Mouse (Mus musculus) hindlimb bud, embryonic 11.5 days (tissue): ENCODE measurements around the gene Adam12.

Experiments used
- DNase-seq: peaks from one replicate; pipeline ENCODE4 v3.0.0-alpha.2; 2012; ENCODE audit warnings: low read depth, low spot score; ENCODE audit errors: extremely low spot score

Adam12 gene

DNA sequence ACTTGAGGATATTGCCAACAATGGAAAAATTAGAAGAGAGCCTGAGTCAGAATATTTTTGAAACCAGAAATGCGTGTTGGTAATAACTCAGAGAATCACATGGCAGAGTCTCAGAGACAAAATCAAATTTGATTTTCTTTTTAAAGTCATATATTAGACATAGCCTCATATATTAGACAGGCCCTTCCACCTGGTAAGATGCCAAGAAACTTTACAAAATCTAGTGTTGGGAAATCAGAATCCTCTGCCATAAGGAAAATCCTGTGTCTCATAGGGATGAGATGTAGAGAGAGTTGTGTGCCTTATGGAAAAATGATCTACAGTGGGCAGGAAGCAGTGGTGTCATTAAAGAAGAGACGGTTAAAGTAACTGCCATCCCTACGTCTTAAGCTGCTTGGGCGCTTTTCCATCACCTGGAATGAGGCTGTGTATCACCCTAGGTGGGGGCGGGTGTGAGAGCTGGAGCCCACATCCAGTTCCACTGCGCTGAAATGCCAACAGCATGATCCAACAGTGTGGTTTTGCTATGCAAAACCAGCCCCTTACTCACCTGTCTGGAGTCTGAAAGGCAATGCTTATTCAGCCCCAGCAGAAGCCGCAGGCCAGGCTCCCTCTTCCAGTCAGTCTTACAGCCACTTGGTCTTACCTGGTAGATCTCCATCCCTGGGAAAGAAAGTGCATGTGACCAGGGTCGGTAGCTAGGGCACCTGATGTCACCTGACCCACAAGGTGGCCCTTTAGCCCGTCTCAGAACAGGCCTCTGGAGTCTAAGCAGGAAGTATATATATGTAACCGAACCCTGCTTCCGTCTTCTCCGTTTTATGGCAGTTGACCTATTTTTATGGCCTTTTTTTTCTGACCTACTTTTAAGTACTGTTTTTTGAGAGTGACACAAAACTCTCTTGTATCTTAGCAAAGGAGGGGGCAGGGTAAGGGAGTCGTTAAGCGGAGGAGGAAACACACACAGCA lies at the start of gene Adam12:
Gene Adam12, minus strand, starts transcription at position 769 of the 969 bp plus-strand sequence.
- DNase-seq = no peak

DNA sequence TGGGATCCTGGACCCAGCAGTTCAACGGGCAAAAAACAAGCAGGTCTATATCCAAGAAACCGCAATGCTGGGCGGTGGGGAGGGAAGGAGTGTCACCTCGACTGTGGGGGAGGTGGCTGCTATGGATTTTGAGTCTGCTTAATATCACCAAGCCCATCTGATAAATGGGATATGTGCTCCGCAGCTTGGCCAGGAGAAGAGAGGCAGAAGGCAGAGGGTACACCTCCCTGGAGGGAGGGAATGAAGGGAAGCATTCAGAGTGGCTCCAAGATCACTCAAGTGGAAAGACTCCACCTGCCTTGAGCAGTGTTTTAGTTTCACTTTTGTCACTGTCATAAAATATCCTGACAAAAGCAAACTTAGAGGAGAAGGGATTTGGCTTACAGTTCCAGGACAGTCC lies 41.0 kb upstream of the Adam12 start:
- no peak for DNase-seq

DNA sequence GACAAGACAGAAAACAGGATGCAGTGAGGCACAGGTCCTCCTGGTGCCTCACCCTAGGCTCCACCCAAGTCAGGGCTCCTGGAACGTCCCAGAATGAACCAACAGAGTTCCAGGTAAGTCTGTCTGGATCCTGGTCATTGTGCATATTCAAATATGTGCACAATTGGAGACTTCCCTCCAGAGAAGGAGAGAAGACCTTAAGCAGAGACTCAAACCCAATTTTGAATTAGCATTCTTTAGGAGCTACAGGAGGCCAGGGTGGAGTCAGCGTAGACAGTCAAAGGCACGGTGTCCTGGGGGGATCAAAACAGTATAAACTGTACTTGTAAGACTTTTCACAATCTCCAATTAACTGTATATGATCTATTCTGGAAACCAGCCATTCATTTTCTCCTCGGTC lies 40.5 kb upstream of the Adam12 start:
- DNase-seq = no peak

DNA sequence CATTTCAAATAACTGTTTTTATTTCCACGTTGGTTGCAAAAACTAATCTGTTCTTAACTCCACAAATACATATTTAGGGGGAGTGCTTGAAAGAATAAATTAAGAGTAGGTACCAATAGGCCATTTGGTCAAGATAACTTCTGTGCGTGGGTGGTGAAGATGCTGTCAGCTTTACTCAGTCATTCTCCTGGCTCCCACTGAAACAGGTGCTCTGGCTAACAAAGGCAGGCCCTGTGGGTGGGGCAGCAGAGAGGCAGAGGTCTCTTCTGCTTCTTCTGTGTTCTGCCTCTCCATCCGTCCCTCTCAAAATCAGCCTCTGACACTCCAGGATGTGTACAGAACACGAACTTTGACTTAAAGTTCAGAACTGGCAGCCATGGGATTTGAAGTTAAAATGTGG lies 33.8 kb upstream of the Adam12 start:
- no peak for DNase-seq

DNA sequence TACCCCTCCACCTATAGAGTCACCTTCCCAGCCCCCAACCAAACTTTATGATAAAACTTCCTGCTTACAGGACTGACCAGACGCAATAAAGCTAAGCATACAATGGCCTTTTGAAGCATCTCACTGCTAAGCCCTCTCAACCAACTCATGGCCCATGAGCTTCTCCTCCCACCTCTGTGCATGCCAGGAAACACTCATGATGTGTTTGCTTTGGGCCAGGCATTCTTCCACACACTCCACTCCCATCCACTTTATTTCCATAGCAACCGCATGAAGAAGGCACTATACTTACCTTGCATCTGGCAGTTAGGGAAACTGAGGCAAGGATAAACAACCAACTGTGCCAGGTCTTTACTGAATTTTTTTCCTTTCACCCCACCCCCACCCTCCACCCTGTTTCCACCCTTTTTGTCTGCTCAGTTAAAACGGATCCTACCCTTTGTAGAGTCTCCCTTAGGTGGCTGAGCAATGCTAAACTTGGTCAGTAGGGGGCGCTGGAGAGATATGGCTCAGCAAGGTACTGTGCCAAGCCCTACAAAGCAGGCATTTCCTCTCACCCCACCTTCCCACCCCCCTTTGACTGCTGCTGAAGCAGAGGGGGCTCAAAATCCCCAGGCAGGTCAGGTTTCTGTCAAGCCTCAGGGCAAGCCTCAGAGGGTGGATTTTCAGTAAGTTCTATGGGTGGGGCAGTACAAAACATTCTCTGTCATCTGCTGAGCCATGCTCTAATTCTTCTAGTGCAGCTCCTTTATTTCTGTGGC lies 31.4 kb upstream of the Adam12 start:
- peak; percentile 39 for DNase-seq

DNA sequence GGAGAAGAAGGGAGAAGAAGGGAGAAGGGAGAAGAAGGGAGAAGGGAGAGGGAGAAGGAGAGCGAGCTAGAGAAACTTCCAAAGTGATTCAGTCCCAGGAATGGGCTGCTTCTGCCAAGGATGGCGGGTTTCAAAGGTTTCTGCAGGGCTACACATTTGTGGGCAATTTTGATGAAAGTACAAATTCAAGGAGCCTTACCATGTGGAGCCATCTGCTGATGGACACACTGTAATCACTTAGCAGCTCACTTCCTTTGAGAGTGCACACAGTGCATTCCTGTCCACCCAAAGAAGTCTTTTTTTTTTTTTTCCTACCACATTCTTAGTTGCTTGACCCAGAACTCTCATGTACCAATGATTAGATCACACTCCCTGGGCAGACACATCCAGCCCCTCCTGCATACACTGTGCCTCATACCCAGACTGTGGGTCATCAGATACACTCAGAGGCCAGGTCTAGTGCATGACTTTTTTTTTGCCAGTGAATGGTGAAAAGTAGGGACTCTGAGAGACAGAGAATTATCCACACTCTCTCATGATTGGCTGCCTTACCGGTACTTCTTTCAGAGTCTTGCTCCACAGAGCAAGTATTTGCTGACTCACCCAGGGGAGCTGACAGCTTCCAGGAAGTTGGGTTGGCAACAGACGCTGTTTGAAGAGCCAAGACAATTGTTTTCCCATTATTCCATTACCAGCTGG lies 29.2 kb upstream of the Adam12 start:
- no peak for DNase-seq

DNA sequence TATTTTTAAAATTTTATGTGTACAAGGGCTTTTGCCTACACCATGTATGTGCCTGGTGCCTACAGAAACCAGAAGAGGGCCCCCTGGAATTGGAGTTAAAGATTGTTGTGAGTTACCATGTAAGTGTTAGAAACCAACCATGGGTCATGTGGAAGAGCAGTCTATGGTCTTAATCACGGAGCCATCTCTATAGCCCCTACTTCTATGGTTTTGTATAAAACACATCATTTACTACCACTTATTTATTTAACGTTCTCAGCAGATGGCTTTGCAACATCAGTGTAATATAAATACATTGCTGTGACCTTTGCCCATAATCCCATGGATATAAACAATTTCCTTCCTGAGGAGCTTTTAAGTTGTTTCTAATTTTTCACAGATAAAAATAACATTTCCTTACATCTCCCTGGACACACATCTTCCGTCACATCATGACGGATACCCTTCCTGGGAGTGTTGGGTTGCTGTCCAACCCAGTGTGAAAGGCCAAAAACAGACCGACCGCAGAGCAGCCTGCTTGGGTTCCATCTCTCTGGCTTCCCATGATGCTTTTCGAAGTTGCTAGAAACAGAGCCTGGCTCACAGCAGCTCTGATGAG lies 18.4 kb upstream of the Adam12 start:
- DNase-seq = no peak

DNA sequence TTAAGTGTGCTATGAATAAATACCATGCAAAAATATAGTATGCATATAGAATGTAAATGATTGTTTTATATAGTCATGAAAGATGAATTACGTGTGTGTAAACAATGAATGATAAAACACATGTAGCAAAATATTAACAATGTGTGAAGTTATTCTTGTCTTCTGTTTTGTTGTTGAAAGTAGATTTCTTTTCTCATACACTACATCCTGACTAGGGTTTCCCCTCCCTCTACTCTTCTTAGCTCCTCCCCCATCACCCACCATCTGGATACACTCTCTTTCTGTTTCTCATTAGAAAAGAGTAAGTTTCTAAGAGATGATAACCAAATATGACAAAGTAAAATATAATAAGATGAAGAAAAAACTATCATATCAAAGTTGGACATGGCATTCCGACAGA lies 16.1 kb upstream of the Adam12 start:
- no peak for DNase-seq

DNA sequence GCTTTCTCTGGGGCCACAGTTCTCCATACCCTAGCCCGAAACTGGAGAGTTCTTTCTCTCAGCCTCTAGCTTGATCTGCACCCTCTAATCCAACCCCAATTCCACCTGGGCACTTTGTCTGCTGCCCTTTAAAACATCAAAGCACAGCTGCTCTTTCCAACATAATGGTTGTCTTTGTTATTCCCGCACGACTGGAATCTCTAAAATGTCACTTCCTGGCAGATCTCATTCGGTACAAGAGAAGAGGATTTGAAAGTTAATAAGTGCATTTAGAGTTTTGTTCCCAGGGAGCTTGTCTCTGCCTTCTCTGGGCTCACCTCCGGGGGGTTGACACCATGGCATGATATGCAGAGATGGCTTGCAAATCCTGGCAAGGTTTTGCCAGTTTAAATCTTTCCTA lies 14.7 kb upstream of the Adam12 start:
- no peak for DNase-seq

DNA sequence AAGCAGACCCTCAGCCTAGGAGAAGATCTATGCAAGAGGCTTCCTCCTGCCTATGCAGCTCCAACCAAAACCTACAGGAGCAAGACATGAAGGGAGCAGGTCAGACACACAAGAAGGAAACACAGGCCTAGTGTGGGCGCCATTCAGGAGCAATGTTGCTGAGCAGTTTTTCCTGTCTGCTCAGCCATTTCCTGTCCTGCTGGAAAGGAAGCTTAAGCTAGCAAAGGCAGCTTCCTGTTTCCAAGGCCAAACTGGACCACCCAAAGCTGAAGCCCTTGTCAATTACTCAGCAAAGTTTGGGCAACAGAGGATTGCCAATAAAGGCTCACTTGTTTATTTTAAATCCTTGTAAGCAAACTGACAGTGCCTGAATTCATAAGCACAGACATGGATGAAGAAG lies 10.8 kb upstream of the Adam12 start:
- DNase-seq = no peak

DNA sequence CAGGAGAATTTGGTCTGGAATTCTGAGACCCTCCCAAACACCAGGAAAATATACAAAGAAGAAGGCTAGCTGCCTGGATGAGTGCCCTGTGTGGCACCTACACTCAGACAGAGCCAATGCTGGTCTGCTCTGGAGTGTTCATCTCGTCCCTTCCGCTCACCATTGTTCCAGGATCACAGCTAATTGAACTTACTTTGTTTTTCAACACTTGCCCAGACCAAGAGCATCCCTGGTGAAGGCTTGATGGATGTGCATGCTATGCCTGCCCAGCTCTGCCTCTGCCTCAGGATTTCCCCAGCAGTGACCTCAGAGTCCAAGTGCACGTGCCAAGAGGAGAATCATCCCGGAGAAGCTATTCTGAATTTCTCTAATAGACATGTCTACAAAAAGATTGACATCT lies 9.3 kb upstream of the Adam12 start:
- no peak for DNase-seq

DNA sequence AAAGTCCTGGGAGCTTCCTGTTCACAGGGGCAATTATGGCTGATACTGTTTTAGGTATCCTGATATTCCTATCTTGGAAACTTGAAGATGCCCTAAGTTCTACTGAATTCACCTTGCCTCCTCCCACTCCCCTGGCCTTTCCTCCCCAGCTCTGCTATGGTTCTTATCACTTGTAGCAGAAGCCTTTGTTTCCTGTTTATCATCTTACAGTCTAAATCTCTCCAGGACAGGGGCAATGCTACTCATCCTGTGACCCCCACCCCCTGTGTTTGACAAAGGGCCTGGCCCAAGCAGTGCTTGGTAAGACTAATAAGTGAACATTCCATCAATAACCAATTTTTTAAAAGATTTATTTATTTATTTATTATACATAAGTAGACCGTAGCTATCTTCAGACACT lies 8.6 kb upstream of the Adam12 start:
- DNase-seq = no peak

DNA sequence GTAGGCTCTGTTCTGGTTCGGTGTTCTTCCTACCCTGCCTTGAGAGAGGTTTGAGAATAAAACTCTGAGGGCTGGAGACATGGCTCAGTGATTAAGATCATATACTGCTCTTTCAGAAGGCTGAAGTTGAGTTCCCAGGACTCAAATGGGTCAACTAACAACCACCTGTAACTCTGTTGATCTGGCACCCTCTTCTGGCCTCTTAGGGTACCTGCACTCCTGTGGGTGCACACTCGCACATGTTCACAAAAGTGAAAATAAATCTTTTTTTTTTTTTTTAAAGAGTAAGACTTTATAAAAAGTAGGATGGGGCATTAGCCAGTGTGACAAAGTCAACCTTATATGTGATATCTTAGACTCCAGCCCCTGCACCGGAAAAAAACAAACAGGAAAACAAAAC lies 6.9 kb upstream of the Adam12 start:
- no peak for DNase-seq

DNA sequence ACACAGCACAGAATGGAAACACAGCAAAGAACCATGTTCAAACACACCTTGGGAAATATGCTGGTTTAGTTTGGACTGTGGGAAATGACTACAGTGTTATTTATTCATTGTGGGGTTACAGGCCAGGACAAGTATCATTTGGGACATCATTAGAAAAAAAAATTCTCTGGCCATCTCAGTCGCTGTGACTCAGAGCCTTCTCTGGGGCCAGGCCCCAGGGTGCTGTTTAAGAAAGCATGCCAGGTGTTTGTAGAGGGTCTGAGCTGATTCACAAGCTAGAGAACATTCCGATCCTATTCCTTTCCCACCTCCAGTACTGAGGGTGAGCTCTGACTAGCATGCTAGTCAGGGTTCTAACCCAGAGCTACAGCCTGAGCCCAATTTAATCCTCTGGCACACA lies 5.4 kb upstream of the Adam12 start:
- no peak for DNase-seq

DNA sequence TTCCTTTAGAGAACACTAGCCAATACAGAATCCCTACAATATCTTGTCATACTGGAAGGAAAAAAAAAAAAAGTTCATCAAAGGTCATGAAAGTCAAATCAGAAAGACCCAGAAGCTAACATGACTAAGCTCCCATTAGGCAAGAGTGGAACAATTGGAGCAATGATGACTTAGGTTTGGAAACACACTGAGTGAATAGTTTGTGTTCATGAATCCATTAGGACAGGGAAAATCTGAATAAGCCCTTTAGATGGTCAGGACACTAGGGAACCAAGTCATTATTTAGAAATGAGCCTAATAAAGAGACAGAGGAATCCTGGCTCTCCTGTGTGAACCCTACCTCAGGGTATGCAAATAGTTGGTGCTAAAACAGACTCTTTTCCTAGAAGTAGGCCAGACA lies 4.8 kb upstream of the Adam12 start:
- DNase-seq = no peak

DNA sequence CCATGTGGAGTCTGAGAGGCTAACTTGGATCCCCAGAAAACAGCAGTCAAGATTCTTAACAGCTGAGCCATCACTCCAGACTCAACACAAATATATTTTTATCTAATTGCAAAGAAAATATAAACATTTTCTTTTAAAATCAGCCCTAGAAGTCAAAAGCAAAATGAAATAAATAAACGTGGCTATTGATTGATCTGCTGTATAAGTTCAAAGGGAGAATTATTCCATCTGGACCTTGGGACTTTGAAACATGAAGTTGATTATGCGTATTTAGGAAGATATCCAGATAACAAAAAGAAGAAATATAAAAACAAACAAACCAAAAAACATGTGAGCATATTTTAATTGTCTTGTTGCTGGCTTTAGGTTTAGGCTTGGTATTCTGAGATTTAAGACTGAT lies 3.6 kb upstream of the Adam12 start:
- DNase-seq = no peak

DNA sequence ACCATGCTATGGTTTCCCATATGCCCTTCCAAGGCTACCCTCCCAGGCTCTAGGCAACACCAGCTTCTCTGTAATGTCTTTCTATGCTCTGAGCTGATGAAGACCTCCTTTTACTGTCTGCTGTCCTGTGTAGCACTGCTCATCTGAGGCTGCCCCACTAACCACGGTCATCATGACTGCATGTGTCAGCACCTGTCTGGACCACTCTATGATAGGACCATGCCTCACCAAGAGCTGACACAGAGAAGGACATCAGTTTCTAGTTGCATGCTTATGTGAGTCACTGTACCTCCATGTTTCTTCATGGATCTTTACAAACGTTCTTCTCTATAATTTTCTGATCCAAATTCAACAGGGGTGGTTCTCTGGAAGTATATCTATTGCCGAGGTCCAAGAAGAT lies 1.2 kb downstream of the Adam12 start:
- no peak for DNase-seq

DNA sequence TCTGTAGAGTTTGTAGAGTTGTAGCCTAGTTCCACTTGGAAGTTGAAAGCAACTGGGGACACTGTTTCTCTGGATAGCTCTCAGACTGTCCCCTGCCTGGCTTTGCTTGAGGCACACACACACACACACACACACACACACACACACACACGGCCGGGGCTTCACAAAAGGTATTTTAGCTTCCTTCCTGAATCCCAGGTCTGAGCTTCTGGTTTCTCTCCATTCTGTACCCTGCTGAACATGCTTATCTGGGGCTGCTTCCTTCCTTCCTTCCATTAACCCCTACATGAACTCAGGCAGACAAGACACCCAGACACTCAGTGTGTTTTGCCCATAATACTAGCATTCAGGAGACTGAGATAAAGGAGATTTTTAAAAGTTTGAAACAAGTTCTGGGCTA lies 2.0 kb downstream of the Adam12 start:
- DNase-seq = no peak

DNA sequence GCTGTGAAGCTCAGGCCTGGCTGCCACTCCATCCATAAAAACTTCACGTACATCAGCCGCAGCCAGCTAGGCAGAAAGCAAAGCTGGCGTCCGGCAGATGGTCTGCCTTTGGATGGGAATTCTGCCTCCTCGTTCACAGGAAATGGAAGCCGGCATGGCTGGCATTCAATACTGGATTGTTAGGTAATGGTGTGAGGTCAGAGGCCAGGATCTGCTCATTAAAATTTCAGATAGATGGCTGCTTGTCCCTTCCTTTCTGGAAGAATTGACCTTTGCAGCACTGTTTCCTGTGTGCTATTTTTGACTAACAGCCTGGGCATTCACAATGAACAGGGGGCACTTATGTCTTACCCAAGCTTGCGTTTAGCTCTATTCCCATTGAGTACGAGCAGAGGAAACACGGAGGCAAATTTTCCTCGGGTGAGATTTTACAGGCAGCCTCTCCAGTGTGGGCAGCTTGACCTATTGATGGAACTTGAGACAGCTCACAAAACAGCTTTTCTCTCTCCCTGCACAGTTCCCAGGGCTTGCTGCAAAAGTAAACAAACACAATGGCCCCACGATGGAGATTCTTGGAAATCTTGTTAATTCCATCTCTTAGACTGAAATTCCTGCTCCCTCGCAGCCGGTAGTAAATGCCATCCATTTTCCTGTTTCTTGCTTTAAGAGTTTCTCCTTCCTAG lies 4.0 kb downstream of the Adam12 start:
- DNase-seq = no peak

DNA sequence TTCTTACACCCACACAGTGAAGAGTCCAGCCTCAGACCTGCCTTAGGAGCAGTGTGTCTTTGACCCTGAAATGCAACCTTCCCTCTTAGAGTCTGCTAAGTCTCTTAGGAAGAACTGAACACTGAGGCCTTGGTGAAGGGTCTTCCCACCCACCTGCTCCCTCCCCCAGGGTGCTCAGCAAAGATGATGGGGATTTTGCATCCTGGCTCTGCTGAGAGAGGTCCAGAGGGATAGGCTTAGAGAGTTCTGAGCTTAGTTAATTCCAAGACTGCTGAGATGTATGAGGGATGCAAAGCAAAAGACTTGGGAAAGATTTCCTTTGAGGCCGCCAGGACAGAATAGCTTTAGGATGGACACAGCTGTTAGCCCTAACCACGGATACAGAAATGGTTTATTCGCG lies 4.8 kb downstream of the Adam12 start:
- no peak for DNase-seq

DNA sequence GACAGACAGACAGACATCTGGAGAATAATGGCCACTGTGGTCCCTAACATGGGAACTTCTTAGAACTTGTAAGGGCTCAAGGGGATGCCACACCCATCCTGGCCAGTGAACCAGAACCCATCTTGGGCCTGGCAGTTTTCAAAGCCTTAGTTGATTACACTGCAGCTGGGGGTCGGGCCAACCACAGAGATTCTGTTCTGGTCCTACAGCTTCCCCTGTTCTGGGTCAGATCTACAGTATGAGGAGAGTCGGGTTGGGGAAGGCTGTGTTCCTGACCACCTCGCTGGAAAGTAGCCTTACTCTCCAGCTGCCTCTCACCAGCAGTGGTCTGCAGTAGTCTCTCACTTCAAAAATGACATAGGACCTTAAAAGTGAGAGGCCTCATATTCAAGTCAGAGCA lies 5.7 kb downstream of the Adam12 start:
- DNase-seq = no peak
